Mouse (Mus musculus) urinary bladder, postnatal 10 days (tissue): ENCODE results near the gene Zfp335.

ENCODE experiments used
- DNase-seq: peaks from one replicate; pipeline ENCODE4 v3.0.0; 2022; ENCODE audit warnings: low spot score

Gene Zfp335

GRCm38 (mm10) chr2:164911086-164912048 lies at the start of gene Zfp335:
Gene Zfp335 (minus strand): TSS chr2:164911757.
- peak; percentile 75 for DNase-seq

- DNase-seq: no peak
Observed at GRCm38 (mm10) chr2:164960716-164961441, 49.3 kb upstream of the Zfp335 start, which contains the start of gene Slc12a5. Gene Slc12a5 (plus strand): TSS chr2:164960802.

GRCm38 (mm10) chr2:164957548-164958315 lies 46.2 kb upstream of the Zfp335 start:
- DNase-seq: no peak

- no peak for DNase-seq
Observed at GRCm38 (mm10) chr2:164956195-164956594, 44.6 kb upstream of the Zfp335 start.

- DNase-seq: no peak
Observed at GRCm38 (mm10) chr2:164955725-164956124, 44.2 kb upstream of the Zfp335 start.

GRCm38 (mm10) chr2:164953224-164953623 lies 41.7 kb upstream of the Zfp335 start:
- peak; percentile 41 for DNase-seq

GRCm38 (mm10) chr2:164952448-164952847 lies 40.9 kb upstream of the Zfp335 start:
- no peak for DNase-seq

GRCm38 (mm10) chr2:164951745-164952144 lies 40.2 kb upstream of the Zfp335 start:
- DNase-seq: no peak

GRCm38 (mm10) chr2:164950501-164950900 lies 38.9 kb upstream of the Zfp335 start:
- DNase-seq: no peak

GRCm38 (mm10) chr2:164948962-164949361 lies 37.4 kb upstream of the Zfp335 start:
- no peak for DNase-seq

- no peak for DNase-seq
Observed at GRCm38 (mm10) chr2:164947930-164948329, 36.4 kb upstream of the Zfp335 start.

- no peak for DNase-seq
Observed at GRCm38 (mm10) chr2:164947506-164947905, 35.9 kb upstream of the Zfp335 start.

- DNase-seq: no peak
Observed at GRCm38 (mm10) chr2:164942692-164943290, 31.2 kb upstream of the Zfp335 start.

GRCm38 (mm10) chr2:164940140-164940830 lies 28.7 kb upstream of the Zfp335 start, which contains the start of gene Mmp9:
Gene Mmp9 (plus strand): TSS chr2:164940780.
- DNase-seq: no peak

- DNase-seq: no peak
Observed at GRCm38 (mm10) chr2:164939106-164939505, 27.5 kb upstream of the Zfp335 start.

- DNase-seq: no peak
Observed at GRCm38 (mm10) chr2:164938146-164939091, 26.9 kb upstream of the Zfp335 start.

- no peak for DNase-seq
Observed at GRCm38 (mm10) chr2:164935991-164936390, 24.4 kb upstream of the Zfp335 start.

GRCm38 (mm10) chr2:164933534-164933933 lies 22.0 kb upstream of the Zfp335 start:
- no peak for DNase-seq

GRCm38 (mm10) chr2:164930706-164931581 lies 19.4 kb upstream of the Zfp335 start:
- DNase-seq: no peak
